Mouse (Mus musculus): Measurements from ENCODE around the gene Fryl. TPM values are rescaled to one million over a fixed set of nuclear protein-coding genes. Genes with fewer than 3 reads are reported as not detected.

Gene Fryl
- polyA plus RNA-seq, 1 experiment from 2014 or later = 33.4 TPM

DNA sequence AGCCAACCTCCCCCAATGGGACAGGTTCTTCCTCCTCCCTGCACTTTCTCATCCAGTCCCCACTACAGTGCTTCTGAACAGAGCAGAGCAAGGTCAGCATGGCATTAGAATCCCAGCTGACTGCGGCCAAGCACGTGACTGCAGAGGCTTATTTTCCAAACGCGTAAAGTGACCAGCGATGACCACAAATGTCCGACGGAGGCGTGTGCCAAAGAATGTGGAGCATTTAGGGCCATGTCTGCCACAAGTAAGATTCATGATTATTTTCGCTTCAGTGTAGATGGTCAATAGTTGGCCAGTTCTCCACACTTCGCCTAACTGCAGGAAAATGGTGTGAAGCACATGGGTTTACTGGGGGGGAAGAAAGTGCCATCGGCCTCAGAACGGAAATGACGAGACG lies 137.6 kb downstream of the Fryl start:
- 0 out of 2 replicates have a peak, but pooled peaks cover 7% of the 10 kb centered on the region for H3K36me3 ChIP-seq
- no peak overlapping the region for H3K4me2 ChIP-seq
- no peaks in the 10 kb centered on the region for H3K27me3 ChIP-seq (replicated peaks)
- no peak overlapping the region for H3K4me3 ChIP-seq (replicated peaks)
- no peak for ATAC-seq (ENCODE audit: insufficient read depth, low FRiP score, low read depth)
- H3K9ac ChIP-seq = no peak overlapping the region
- 92% methylated on average over 14 of the region's 14 CpGs for WGBS
- no peak overlapping the region for H3K27ac ChIP-seq
- 0 out of 2 replicates have a peak, but pooled peaks cover 2% of the 10 kb centered on the region for H3K4me1 ChIP-seq
- no peaks in the 10 kb centered on the region for H3K9me3 ChIP-seq

DNA sequence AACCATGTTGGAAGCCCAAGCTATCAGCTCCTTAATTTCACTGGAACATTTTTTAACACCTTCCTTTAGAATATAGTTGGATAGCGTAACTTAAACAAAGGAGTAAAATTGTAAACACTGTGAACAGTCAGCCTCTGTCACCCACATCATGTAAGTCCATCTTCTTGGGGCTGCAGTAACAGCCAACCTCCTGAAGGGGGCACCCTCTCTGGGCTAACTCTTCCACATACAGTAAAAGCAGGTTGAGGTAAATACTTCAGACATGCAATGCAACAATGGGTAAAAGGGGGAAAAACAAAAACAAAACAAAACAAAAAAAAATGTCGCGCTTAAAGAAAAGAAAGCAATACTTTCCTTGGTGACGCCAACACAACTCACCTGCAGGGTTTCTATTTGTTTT lies 141.5 kb downstream of the Fryl start:
- Histone ChIP-seq H3K36me3 (peaks cover 13% of the 10 kb centered on the region), H3K4me2 (no peak overlapping the region), H3K27me3 (replicated peaks) (no peaks in the 10 kb centered on the region), H3K9ac (no peak overlapping the region), H3K27ac (no peak overlapping the region), H3K9me3 (no peaks in the 10 kb centered on the region), H3K4me1 (no peaks in the 10 kb centered on the region), H3K4me3 (replicated peaks) (no peak overlapping the region)
- WGBS = 91% methylated on average over 4 of the region's 4 CpGs
- no peak for ATAC-seq (ENCODE audit: insufficient read depth, low FRiP score, low read depth)

DNA sequence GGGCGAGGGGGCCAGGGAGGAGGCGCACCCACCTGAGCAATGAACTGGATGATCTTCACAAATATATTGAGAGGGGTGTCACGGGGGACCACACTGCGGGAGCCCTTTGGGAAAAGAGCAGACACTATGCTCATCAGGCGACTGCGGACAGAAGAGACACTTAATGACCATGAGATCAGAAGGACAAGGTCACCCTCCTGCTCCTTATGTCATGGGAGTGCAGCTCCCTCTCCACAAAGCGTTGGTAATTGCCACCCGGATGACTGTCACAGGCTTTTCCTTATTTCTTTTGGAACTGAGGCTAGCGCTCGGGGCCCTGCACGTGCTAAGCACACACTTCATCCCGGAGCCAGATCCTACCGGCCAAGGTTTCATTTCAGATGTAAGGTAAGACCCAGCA lies 144.1 kb downstream of the Fryl start:
- Histone ChIP-seq H3K9me3 (no peaks in the 10 kb centered on the region), H3K4me2 (no peak overlapping the region), H3K4me1 (no peaks in the 10 kb centered on the region), H3K27ac (no peak overlapping the region), H3K36me3 (peaks cover 15% of the 10 kb centered on the region), H3K27me3 (replicated peaks) (no peaks in the 10 kb centered on the region), H3K9ac (no peak overlapping the region), H3K4me3 (replicated peaks) (no peak overlapping the region)
- ATAC-seq (ENCODE audit: insufficient read depth, low FRiP score, low read depth) = no peak
- WGBS = 89% methylated on average over 13 of the region's 13 CpGs

DNA sequence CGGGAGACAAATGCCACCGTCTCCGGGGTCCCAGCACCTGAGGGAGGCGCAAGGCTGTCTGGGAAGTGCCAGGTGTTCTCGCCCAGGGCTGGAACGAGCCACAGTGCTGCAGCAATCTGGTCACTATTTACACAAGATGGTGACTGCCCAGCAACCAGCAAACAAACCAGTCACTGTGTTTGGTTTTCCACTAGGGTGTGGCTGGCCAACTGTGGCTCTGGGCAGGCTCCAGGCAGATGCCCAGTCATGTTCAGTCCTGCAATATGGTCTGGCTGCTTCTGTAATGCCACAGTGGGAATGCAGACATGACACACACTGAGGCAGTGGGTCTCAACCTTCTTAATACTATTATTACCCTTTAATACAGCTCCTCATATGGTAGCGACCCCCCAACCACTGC lies 152.8 kb downstream of the Fryl start:
- Histone ChIP-seq H3K4me3 (replicated peaks) (no peak overlapping the region), H3K4me2 (no peak overlapping the region), H3K4me1 (no peaks in the 10 kb centered on the region), H3K9ac (no peak overlapping the region), H3K36me3 (peaks cover 13% of the 10 kb centered on the region), H3K9me3 (no peaks in the 10 kb centered on the region), H3K27ac (0 out of 2 replicates have a peak overlapping the region, but pooled peaks have one; percentile 11), H3K27me3 (replicated peaks) (no peaks in the 10 kb centered on the region)
- WGBS = 72% methylated on average over 7 of the region's 7 CpGs
- ATAC-seq (ENCODE audit: insufficient read depth, low FRiP score, low read depth) = peak; percentile 92

DNA sequence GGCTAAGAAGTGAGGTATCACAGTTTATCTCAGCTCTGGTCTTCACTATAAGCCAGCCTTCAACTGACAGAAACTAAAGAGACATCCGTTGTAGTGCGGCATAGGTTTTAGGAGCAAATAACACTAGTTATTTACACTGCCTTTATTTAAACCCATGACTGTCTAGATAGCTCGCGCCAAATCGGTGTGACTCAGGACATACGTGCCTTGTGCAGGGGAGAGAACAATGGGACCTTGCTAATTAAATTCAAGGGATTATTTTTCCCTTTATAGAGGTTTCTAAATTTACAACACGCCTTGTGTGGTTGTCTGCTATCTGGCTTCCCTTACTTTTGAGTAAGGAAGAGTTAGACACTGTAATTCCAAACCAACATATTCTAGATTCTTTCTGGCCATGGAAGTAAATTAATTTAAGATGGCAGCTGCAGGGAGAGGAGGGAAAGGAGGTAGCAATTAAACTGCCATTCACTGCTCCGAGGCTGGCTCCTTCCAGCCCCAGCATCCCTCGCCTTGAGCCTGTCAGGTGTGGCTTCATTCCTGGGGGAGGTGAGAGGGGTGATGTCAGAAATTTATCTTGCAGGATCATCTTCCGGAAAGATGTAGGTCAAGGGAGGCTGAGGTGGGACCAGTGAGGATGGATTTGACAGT lies 154.0 kb downstream of the Fryl start:
- no peaks in the 10 kb centered on the region for H3K27me3 ChIP-seq (replicated peaks)
- no peaks in the 10 kb centered on the region for H3K9me3 ChIP-seq
- peaks cover 14% of the 10 kb centered on the region for H3K36me3 ChIP-seq
- H3K4me3 ChIP-seq (replicated peaks) = no peak overlapping the region
- no peaks in the 10 kb centered on the region for H3K4me1 ChIP-seq
- no peak for ATAC-seq (ENCODE audit: insufficient read depth, low FRiP score, low read depth)
- H3K27ac ChIP-seq = no peak overlapping the region
- H3K9ac ChIP-seq = no peak overlapping the region
- no peak overlapping the region for H3K4me2 ChIP-seq
- WGBS = 88% methylated on average over 10 of the region's 10 CpGs

DNA sequence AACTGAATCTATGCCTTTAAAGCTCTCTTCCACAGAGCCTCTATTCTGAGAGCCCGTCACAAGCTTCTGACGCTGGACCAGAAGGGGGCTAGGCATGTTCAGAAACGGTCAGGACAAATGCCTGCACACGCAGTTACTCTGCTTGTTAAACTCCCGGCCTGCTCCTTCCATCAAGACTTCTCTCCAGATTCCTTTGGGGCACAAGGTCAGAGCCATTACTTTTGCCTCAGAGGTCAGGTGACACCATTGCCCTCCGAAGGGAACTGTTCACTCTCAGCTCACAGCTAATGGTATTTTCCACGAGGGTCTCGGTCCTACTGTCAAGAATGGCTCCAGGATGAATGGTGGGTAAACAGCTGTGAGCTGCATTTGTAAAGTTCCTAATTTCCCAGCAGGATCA lies 164.2 kb downstream of the Fryl start:
- WGBS = 46% methylated on average over 8 of the region's 8 CpGs
- Histone ChIP-seq H3K9ac (no peak overlapping the region), H3K27me3 (replicated peaks) (no peaks in the 10 kb centered on the region), H3K4me1 (no peaks in the 10 kb centered on the region), H3K36me3 (peaks cover 18% of the 10 kb centered on the region), H3K4me3 (replicated peaks) (no peak overlapping the region), H3K27ac (no peak overlapping the region), H3K4me2 (no peak overlapping the region), H3K9me3 (no peaks in the 10 kb centered on the region)
- no peak for ATAC-seq (ENCODE audit: insufficient read depth, low FRiP score, low read depth)

DNA sequence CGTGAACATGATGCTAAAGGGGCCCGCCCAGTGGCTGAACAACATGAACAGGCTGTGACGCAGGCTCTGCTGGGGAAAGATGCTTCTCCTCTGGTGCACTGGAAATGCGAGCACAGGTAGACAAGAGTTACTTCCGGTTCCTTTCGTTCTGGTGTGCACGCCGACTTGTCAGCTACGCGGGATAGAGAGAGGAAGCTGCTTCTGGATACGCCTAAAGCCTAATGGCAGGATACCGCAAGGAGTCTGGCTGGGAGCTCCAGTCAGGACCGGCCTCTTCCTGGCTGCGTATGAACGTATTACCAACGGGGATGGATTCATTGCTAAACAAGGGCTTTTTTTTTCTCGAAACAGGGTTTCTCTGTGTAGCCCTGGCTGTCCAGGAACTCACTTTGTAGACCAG lies 167.3 kb downstream of the Fryl start:
- WGBS = 95% methylated on average over 17 of the region's 17 CpGs
- no peak overlapping the region for H3K9ac ChIP-seq
- no peak overlapping the region for H3K4me3 ChIP-seq (replicated peaks)
- H3K36me3 ChIP-seq = peaks cover 13% of the 10 kb centered on the region
- no peak overlapping the region for H3K4me2 ChIP-seq
- H3K4me1 ChIP-seq = no peaks in the 10 kb centered on the region
- H3K9me3 ChIP-seq = no peaks in the 10 kb centered on the region
- ATAC-seq (ENCODE audit: insufficient read depth, low FRiP score, low read depth) = no peak
- no peak overlapping the region for H3K27ac ChIP-seq
- no peaks in the 10 kb centered on the region for H3K27me3 ChIP-seq (replicated peaks)

DNA sequence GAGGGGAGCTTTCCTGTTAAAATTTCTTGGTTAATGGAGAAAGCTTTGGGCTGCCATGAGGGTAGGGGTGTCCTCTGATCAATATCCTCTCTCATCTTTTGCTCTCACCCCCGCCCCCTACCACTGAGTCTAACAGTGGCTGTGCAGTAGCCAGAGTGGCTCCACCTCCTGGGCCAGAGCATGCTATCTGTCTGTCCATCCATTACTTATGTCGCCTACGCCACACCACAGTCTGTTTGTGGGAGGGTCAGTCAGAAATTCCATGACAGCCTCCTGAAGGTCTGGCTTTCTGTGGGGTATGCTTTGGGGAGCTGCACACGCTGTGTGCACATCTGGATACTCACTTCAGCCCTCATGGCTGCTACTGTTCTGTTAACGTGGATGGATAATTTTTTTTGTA lies 174.9 kb downstream of the Fryl start:
- Histone ChIP-seq H3K36me3 (peaks cover 40% of the 10 kb centered on the region), H3K27me3 (replicated peaks) (no peaks in the 10 kb centered on the region), H3K9me3 (no peaks in the 10 kb centered on the region), H3K4me2 (no peak overlapping the region), H3K27ac (no peak overlapping the region), H3K4me1 (no peaks in the 10 kb centered on the region), H3K9ac (no peak overlapping the region), H3K4me3 (replicated peaks) (no peak overlapping the region)
- no peak for ATAC-seq (ENCODE audit: insufficient read depth, low FRiP score, low read depth)
- 86% methylated on average over 5 of the region's 5 CpGs for WGBS

DNA sequence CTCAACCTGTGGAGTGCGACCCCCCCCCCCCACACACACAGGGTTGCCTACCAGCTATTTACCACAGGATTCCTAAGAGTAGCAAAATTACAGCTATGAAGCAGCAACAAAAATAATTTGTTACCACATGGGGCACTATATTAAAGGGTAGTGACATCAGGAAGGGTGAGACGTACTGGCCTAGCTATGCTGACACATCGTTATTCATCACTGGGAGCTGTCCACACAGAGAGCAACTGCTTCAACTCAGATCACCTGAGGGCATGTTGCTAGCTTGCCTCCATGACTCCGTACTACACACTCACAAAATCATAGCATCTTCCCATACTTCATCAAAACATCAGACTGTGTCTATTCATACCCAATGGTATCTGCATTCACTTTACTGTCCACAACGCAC lies 176.6 kb downstream of the Fryl start:
- H3K4me1 ChIP-seq = no peaks in the 10 kb centered on the region
- no peak overlapping the region for H3K9ac ChIP-seq
- no peaks in the 10 kb centered on the region for H3K27me3 ChIP-seq (replicated peaks)
- H3K4me2 ChIP-seq = no peak overlapping the region
- H3K27ac ChIP-seq = no peak overlapping the region
- no peaks in the 10 kb centered on the region for H3K9me3 ChIP-seq
- no peak for ATAC-seq (ENCODE audit: insufficient read depth, low FRiP score, low read depth)
- H3K4me3 ChIP-seq (replicated peaks) = no peak overlapping the region
- 82% methylated on average over 5 of the region's 5 CpGs for WGBS
- peaks cover 47% of the 10 kb centered on the region for H3K36me3 ChIP-seq

DNA sequence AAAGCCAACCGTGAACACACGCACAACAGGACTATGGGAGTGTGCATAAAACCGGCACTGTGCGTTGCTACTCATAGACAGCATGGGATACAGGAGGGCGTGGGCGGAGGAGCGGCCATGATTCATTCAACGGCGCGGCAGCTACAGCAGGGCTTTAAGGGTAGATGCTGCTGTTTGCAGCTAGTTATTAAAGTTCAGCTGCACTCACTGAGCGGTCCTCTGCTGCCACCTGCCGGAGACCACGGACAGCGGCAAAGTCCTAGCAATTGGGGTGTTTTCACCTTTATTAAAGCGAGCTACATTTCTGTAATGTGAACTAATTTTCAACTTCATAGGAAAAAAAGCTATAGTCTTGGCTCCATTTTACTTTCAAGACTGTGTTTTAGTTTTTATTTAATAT lies 185.1 kb downstream of the Fryl start:
- no peak overlapping the region for H3K27ac ChIP-seq
- H3K36me3 ChIP-seq = peaks cover 13% of the 10 kb centered on the region; the same call in 1 of the 2 replicates
- no peak overlapping the region for H3K4me3 ChIP-seq (replicated peaks)
- no peak overlapping the region for H3K4me2 ChIP-seq
- H3K9ac ChIP-seq = no peak overlapping the region
- H3K4me1 ChIP-seq = no peaks in the 10 kb centered on the region
- no peaks in the 10 kb centered on the region for H3K9me3 ChIP-seq
- peak; percentile 65; the same call in 1 of the 2 replicates for ATAC-seq (ENCODE audit: insufficient read depth, low FRiP score, low read depth)
- H3K27me3 ChIP-seq (replicated peaks) = no peaks in the 10 kb centered on the region
- WGBS = 33% methylated on average over 15 of the region's 15 CpGs

DNA sequence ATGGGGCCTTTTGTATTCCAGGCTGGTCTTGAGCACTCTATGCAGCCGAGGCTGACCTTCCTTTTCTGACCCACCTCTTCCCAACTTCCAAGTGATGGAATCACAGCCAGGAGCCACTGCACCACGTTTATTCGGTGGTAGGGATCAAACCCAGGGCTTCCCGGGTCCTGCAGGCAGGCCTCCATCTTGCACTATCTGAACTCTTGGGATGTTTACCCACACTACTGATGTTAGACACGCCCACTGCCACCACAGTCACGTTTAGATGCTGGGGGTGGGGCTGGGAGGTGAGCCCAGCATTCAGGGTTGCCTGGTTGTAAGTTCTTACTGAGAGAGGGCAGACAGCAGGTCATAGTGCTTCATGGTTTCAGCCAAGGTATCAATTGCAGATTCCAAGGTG lies 189.5 kb downstream of the Fryl start:
- Histone ChIP-seq H3K4me3 (replicated peaks) (no peak overlapping the region), H3K36me3 (peaks cover 13% of the 10 kb centered on the region; the same call in 1 of the 2 replicates), H3K9ac (no peak overlapping the region), H3K27ac (no peak overlapping the region), H3K9me3 (no peaks in the 10 kb centered on the region), H3K4me1 (no peaks in the 10 kb centered on the region), H3K4me2 (no peak overlapping the region), H3K27me3 (replicated peaks) (no peaks in the 10 kb centered on the region)
- 35% methylated on average over 6 of the region's 6 CpGs for WGBS
- ATAC-seq (ENCODE audit: insufficient read depth, low FRiP score, low read depth) = no peak; the same call in 1 of the 2 replicates

DNA sequence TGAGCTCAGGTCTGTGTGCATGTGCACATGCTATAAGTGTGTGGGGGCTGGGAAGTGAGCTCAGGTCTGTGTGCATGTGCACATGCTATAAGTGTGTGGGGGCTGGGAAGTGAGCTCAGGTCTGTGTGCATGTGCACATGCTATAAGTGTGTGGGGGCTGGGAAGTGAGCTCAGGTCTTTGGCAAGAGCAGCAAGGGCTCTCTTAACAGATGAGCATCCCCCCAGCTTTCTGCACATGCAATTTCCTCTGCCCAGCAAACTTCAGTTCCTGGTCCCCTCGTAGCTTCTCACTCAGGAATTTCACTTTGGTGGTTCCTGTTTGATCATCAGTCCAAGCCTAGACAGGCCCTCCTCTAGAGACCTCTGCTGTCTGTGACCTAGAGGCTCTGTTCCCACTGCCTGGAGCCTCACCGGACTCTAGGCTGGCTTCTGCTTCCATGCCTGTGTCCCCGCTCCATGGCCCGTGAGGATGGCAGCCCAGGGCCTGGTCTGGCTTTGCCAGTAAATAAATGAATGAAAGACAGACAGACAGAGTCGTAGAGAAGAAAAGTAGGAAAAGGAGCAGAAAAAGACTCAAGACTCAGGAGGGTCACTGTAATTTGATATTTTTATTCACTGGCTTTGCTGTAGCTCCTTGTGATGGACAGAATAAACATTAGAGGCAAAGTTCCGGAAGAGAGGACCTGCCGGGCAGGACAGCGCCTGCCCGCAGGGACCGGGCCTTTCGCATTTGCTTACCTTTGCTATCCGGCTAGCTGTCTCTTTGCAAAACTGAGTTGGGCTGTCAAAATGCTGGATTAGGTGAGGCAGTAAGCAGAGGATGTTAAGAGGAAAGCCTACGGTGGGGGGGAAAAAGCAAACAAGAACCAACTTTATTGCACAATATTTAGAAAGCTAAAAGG lies 192.4 kb downstream of the Fryl start:
- H3K4me3 ChIP-seq (replicated peaks) = no peak overlapping the region
- H3K9ac ChIP-seq = no peak overlapping the region
- no peaks in the 10 kb centered on the region for H3K27me3 ChIP-seq (replicated peaks)
- 54% methylated on average over 13 of the region's 13 CpGs for WGBS
- H3K36me3 ChIP-seq = peaks cover 16% of the 10 kb centered on the region; the same call in 1 of the 2 replicates
- no peaks in the 10 kb centered on the region for H3K9me3 ChIP-seq
- H3K4me2 ChIP-seq = no peak overlapping the region
- H3K4me1 ChIP-seq = no peaks in the 10 kb centered on the region
- ATAC-seq (ENCODE audit: insufficient read depth, low FRiP score, low read depth) = no peak
- no peak overlapping the region for H3K27ac ChIP-seq

All from stomach, embryonic 15.5 days (tissue).